Mouse (Mus musculus) olfactory bulb, adult 2 months (tissue): ENCODE data around the gene Tmem92. TPM values are rescaled to one million over a fixed set of nuclear protein-coding genes. Genes with fewer than 3 reads are reported as not detected.

ENCODE experiments used
- H3K27ac ChIP-seq: fragments of 200-500 bp; 2 replicates; pipeline ENCODE4 v1.5.1; 2012; ENCODE audit warnings: low read depth, low read length; ENCODE audit not compliant: insufficient read depth
- H3K4me1 ChIP-seq: fragments of 200-500 bp; 2 replicates; pipeline ENCODE4 v1.6.1; 2012; ENCODE audit warnings: low read length; ENCODE audit not compliant: control insufficient read depth, insufficient read depth
- H3K4me3 ChIP-seq: fragments of 200-500 bp; 2 replicates; pipeline ENCODE4 v1.5.1; 2012; ENCODE audit warnings: mild to moderate bottlenecking, low read depth, low read length, moderate library complexity; ENCODE audit not compliant: insufficient read depth
- CTCF ChIP-seq: fragments of 200-500 bp; IDR thresholded peaks from 2 replicates; pipeline ENCODE4 v1.5.1; 2012; ENCODE audit warnings: low read depth, mild to moderate bottlenecking, low read length, moderate library complexity; ENCODE audit not compliant: insufficient read depth
- POLR2A ChIP-seq: fragments of 200-500 bp; IDR thresholded peaks from 2 replicates; pipeline ENCODE4 v1.6.1; 2012; ENCODE audit warnings: mild to moderate bottlenecking, low read depth, low read length, moderate library complexity; ENCODE audit not compliant: insufficient read depth
- WGBS: fragments of 180-500 bp; shearing (Covaris S2); methylation state at CpG from one replicate; pipeline ENCODE4 v1.1.7; 2018; 5-methylcytosine and 5-hydroxymethylcytosine counted together
- polyA plus RNA-seq: library from polyadenylated mRNA; stranded (reverse); fragments of >200 nt; gene quantifications from 2 replicates; pipeline ENCODE4 v1.2.4, GENCODE M21; 2012; ENCODE audit warnings: low replicate concordance; ENCODE audit not compliant: missing spikeins, insufficient read depth, insufficient read length

Tmem92 gene
- polyA plus RNA-seq, 1 experiment = not detected

DNA sequence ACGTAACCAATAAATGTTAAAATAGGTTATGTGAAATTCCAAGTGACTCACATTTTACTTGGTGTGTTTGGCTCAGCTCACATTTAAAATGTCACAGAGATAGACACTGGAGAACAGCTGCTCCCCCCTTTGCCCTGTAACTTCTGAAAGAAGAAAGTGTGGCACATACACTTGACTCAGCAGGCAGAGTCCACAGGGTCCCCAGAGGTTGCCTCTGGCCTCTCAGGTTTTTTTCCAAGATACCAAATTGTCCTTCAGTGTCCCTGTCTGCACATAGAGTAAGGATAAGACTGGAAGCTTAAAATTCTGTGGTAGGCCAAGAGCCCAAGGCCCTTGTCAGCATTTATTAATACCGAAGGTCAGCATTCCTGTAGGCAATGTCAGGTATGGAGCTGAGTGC is 15.3 kb downstream of the Tmem92 start:
- no peaks in the 10 kb centered on the region for H3K4me1 ChIP-seq
- 92% methylated on average over 2 of the region's 2 CpGs for WGBS
- no peak overlapping the region for H3K4me3 ChIP-seq
- no peak overlapping the region for H3K27ac ChIP-seq
- TF ChIP-seq POLR2A = no peak
- no peak for TF ChIP-seq CTCF

DNA sequence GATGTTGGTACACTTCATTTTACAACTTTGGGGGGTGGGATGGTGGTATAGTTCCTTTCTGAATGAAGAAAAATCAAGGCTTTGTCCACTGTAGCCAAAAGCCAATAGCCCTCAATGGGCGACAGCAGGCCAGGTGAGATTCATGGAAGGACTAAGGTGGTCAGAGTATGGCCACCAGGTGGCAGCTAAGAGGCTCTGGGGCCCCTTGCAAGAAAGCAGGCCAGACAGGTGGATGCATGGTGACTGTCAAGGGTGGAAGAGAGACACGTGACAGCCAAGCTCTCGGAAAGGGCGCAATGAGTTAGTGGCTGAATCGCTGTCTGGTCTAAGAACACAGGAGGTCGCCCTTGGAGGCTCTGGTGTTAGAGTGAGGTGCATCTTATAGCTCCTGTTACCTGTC is 19.7 kb downstream of the Tmem92 start:
- 45% methylated on average over 6 of the region's 6 CpGs for WGBS
- no peak for TF ChIP-seq CTCF
- TF ChIP-seq POLR2A = no peak
- Histone ChIP-seq H3K27ac (no peak overlapping the region), H3K4me1 (no peaks in the 10 kb centered on the region), H3K4me3 (no peak overlapping the region)

DNA sequence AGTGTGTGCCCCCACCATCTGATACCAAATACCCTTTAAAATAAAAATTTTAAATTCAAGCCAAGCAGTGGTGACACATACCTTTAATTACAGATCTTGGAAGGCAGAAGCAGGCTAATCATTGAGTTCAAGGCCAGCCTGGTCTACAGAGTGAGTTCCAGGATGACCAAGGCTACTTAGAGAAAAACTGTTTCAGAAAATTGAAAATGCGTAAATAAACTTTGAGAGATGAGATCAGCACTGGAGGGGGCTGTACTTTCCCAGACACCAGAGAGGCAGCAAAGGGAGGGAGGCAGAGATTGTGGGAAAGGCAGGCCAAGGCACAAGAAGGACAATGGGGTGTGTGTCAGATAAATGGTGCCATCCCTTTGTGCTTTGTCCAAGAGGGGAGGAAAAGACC is 20.2 kb downstream of the Tmem92 start:
- Histone ChIP-seq H3K4me1 (no peaks in the 10 kb centered on the region), H3K27ac (no peak overlapping the region), H3K4me3 (no peak overlapping the region)
- no peak for TF ChIP-seq POLR2A
- no peak for TF ChIP-seq CTCF
- 91% methylated on average over 1 of the region's 1 CpGs for WGBS

DNA sequence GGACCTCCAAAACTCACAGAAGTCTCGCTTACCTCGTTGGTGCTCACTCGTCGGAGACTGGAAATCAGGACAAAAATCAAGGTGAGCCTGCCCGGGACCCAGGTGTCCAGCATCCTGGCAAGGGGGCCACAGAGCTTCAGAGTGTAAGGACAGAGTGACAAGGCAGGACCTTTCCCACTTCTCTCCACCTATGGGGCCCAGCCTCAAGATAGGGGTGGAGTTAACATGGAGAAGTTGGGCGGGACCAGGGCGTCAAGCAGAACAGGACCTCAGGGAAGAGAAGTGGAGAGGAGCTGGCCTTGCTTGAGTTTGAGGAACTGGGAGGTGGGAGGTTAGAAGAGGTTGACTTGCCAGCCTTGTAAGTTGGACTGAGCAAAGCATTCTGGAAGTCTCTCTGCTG is 21.7 kb downstream of the Tmem92 start:
- no peak for TF ChIP-seq CTCF
- no peak for TF ChIP-seq POLR2A
- H3K4me1 ChIP-seq = no peaks in the 10 kb centered on the region
- no peak overlapping the region for H3K4me3 ChIP-seq
- no peak overlapping the region for H3K27ac ChIP-seq
- 73% methylated on average over 7 of the region's 7 CpGs for WGBS

DNA sequence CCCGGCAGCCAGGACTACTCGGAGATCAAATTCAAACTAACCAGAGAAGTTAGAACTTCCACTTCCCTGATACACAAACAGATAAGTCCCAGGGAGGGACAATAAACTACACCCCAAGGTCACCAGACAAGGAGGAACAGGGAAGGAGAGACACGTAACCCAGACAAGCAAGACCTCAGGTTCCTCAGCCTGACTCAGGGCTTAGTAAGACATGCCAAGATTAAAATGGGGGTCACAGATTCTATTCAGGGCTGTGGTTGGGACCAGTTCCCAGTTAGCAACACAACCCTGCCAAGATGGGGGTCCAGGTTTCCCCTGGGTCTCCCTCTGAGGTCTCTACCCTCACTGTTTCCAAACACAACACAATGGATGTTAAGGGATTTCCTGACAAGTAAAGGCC is 22.1 kb downstream of the Tmem92 start:
- TF ChIP-seq CTCF (no peak), POLR2A (no peak)
- H3K27ac ChIP-seq = no peak overlapping the region
- no peaks in the 10 kb centered on the region for H3K4me1 ChIP-seq
- WGBS = 83% methylated on average over 3 of the region's 3 CpGs
- no peak overlapping the region for H3K4me3 ChIP-seq

DNA sequence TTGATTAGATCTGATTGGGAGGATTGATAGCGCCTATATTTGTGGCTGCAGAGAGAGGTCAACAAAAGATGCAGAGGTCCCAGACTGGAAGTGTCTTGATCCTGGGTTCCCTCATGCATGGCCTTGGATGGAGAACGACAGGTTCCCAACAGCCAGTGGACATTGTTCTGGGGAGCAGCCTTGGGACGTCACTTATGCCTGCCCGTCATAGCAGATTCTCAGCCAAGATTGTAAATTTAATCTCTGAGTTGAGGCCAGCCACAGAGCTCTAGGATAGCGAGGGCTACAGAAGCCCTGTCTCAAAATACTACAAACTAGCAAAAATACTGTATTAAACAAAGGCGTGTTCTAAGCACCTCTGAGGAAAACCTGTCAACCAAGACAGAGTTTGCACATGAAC is 22.6 kb downstream of the Tmem92 start:
- Histone ChIP-seq H3K4me3 (no peak overlapping the region), H3K27ac (no peak overlapping the region), H3K4me1 (no peaks in the 10 kb centered on the region)
- 88% methylated on average over 6 of the region's 6 CpGs for WGBS
- TF ChIP-seq POLR2A = no peak
- TF ChIP-seq CTCF = no peak

DNA sequence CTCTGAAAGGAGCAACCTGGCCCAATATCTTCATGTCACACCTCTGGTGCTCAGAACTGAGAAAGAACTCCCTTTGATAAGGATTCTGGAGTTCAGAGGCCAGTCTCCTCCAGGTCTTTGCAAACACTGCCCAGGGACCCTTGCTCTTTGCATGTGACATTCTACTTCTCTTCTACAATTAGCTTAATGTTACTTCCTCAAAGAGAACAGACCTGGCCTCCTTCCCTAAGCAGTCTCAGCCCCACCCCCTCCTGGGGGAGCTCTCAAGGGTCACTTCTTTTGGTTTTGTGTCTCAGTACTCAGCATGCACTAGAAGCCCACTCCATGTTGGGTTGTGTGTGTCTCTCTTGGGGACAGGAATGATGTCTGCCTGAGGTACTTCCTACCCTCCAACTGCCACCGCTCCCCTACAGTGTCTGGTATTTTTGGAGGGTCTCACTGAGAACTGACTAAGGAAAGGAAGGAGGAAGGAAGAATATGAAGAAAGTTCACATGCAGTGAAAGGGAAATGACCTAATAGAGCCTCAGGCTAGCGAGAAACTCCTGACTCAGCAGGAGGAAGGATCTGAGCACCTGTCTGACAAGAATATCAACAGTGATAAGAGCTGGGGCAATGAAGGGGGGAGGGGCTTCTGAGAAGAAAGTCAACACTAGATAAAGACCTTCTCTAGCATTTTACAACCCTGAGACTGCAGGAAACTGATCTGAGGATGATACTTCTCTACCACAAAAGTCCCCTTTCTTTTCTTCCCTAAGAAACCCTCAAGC is 29.4 kb downstream of the Tmem92 start:
- TF ChIP-seq CTCF (no peak), POLR2A (no peak)
- H3K27ac ChIP-seq = no peak overlapping the region
- H3K4me1 ChIP-seq = no peaks in the 10 kb centered on the region
- no peak overlapping the region for H3K4me3 ChIP-seq
- WGBS = 71% methylated on average over 2 of the region's 2 CpGs

DNA sequence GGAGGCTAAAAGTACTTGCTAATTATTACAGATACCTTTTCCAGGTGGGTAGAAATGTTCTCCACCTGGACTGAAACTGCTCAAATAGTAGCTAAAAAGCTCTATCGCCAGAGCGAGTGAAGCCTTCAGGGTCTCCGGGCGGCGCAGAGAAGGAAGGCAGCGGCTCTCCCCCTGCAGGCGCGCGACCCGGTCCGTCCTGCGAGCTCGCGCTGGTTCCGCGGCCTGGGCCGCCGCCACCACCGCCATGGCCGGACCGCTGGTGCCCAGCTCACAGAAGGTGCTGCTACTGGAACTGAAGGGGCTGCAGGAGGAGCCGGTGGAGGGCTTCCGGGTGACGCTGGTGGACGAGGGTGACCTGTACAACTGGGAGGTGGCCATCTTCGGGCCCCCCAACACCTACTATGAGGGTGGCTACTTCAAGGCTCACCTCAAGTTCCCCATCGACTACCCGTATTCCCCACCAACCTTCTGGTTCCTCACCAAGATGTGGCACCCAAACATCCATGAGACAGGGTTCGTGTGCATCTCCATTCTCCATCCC is 40.7 kb downstream of the Tmem92 start, which contains the start of gene Cdc34b:
Gene Cdc34b (plus strand): TSS at position 51 of the 541 bp plus-strand sequence.
- Histone ChIP-seq H3K4me1 (no peaks in the 10 kb centered on the region), H3K4me3 (no peak within 1 kb of the TSS), H3K27ac (no peak within 1 kb of the TSS)
- WGBS = 78% methylated on average over 29 of the region's 29 CpGs
- no peak for TF ChIP-seq CTCF
- TF ChIP-seq POLR2A = no peak

DNA sequence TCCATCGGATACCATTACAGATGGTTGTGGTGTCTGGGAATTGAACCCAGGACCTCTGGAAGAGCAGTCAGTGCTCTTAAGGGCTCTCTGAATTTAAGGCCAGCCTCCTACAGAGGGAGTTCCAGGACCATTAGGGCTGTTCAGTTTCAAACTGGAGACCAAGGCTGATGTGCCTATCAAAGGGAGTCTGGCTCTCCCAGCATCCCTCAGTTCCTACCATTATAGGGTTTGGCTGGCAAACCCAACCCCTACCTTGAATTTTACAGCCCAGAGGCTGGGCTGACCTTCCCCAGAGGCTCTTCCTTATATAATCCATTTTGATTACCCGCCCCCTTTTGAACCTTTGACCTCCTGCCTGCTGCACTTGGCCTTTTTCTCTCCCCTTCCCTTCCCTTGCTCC is 46.8 kb downstream of the Tmem92 start:
- WGBS = 81% methylated on average over 2 of the region's 2 CpGs
- H3K27ac ChIP-seq = no peak overlapping the region
- H3K4me3 ChIP-seq = no peak overlapping the region
- H3K4me1 ChIP-seq = no peaks in the 10 kb centered on the region
- no peak for TF ChIP-seq POLR2A
- no peak for TF ChIP-seq CTCF

DNA sequence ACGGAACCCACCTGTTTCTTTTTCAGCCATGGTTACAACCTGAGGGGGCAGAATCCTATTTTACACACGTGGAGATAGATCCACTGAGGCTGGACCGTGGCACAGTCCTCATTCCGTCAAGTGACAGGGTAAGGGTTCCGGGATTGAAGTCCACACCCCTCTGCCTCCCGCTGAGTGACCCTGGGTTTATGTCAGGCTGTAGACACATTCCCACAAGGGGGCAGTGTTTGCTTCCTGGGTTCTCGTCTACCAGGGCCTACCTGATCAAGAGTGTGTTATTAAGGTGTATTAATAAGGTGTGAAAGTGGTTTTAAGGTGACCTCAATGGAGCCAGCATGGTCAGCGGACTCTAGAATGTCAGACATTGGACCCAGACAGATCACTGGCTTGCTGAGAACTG is 49.7 kb downstream of the Tmem92 start:
- 54% methylated on average over 8 of the region's 8 CpGs for WGBS
- H3K4me3 ChIP-seq = no peak overlapping the region
- H3K27ac ChIP-seq = no peak overlapping the region
- TF ChIP-seq POLR2A (no peak), CTCF (no peak)
- no peaks in the 10 kb centered on the region for H3K4me1 ChIP-seq
